Mouse (Mus musculus): Measurements from ENCODE around the gene Lrba. TPM values are rescaled to one million over a fixed set of nuclear protein-coding genes. Genes with fewer than 3 reads are reported as not detected.

Lrba gene
- total RNA-seq, 2 experiments from 2014 or later: 26.3 to 27.3 TPM

GRCm38 (mm10) chr3:86664399-86664798 lies 439.9 kb downstream of the Lrba start:
- DNase-seq (ENCODE audit: low spot score): no peak

- DNase-seq (ENCODE audit: low spot score): no peak
Measured at GRCm38 (mm10) chr3:86668146-86668545, 443.7 kb downstream of the Lrba start.

- DNase-seq (ENCODE audit: low spot score): no peak
Measured at GRCm38 (mm10) chr3:86677573-86678155, 453.2 kb downstream of the Lrba start.

- DNase-seq (ENCODE audit: low spot score): no peak
Measured at GRCm38 (mm10) chr3:86687571-86688209, 463.2 kb downstream of the Lrba start.

GRCm38 (mm10) chr3:86688438-86688837 lies 464.0 kb downstream of the Lrba start:
- no peak for DNase-seq (ENCODE audit: low spot score)

- DNase-seq (ENCODE audit: low spot score): no peak
Measured at GRCm38 (mm10) chr3:86689305-86689704, 464.8 kb downstream of the Lrba start.

GRCm38 (mm10) chr3:86692779-86693178 lies 468.3 kb downstream of the Lrba start:
- no peak for DNase-seq (ENCODE audit: low spot score)

GRCm38 (mm10) chr3:86693553-86693952 lies 469.1 kb downstream of the Lrba start:
- DNase-seq (ENCODE audit: low spot score): no peak

GRCm38 (mm10) chr3:86698947-86699346 lies 474.5 kb downstream of the Lrba start:
- no peak for DNase-seq (ENCODE audit: low spot score)

GRCm38 (mm10) chr3:86701163-86701563 lies 476.7 kb downstream of the Lrba start:
- DNase-seq (ENCODE audit: low spot score): no peak

GRCm38 (mm10) chr3:86709472-86709871 lies 485.0 kb downstream of the Lrba start:
- DNase-seq (ENCODE audit: low spot score): no peak

GRCm38 (mm10) chr3:86711530-86711929 lies 487.1 kb downstream of the Lrba start:
- DNase-seq (ENCODE audit: low spot score): no peak

GRCm38 (mm10) chr3:86712758-86713157 lies 488.3 kb downstream of the Lrba start:
- DNase-seq (ENCODE audit: low spot score): no peak

- no peak for DNase-seq (ENCODE audit: low spot score)
Measured at GRCm38 (mm10) chr3:86714446-86714845, 490.0 kb downstream of the Lrba start.

- DNase-seq (ENCODE audit: low spot score): no peak
Measured at GRCm38 (mm10) chr3:86723415-86724298, 499.2 kb downstream of the Lrba start.

- DNase-seq (ENCODE audit: low spot score): no peak
Measured at GRCm38 (mm10) chr3:86725113-86725512, 500.6 kb downstream of the Lrba start.

- DNase-seq (ENCODE audit: low spot score): no peak
Measured at GRCm38 (mm10) chr3:86738831-86739230, 514.4 kb downstream of the Lrba start.

GRCm38 (mm10) chr3:86739745-86740144 lies 515.3 kb downstream of the Lrba start:
- DNase-seq (ENCODE audit: low spot score): no peak

- DNase-seq (ENCODE audit: low spot score): no peak
Measured at GRCm38 (mm10) chr3:86745348-86745747, 520.9 kb downstream of the Lrba start.

- DNase-seq (ENCODE audit: low spot score): no peak
Measured at GRCm38 (mm10) chr3:86745769-86746512, 521.5 kb downstream of the Lrba start.

- no peak for DNase-seq (ENCODE audit: low spot score)
Measured at GRCm38 (mm10) chr3:86750652-86751051, 526.2 kb downstream of the Lrba start.

- no peak for DNase-seq (ENCODE audit: low spot score)
Measured at GRCm38 (mm10) chr3:86754178-86754577, 529.7 kb downstream of the Lrba start.

Data from gastrocnemius, adult 18-20 months (tissue).